Mouse (Mus musculus) CH12.LX (cell line): ENCODE results near the gene Il4i1.

Source experiments
- CTCF ChIP-seq, 2 experiments: IDR thresholded peaks in 1 of 2; conservative IDR thresholded peaks in 1 of 2; 2 replicates each; pipeline ENCODE4 v1.5.1; 2011 to 2012; ENCODE audit warnings: low read depth in 2 of 2, low read length in 2 of 2, improper control_type of control experiment in 1 of 2, inconsistent platforms in 1 of 2, mild to moderate bottlenecking in 1 of 2, moderate library complexity in 1 of 2
- MAX ChIP-seq: IDR thresholded peaks from 2 replicates; pipeline ENCODE4 v1.6.1; 2011; ENCODE audit warnings: low read length, improper control_type of control experiment
- NRF1 ChIP-seq: IDR thresholded peaks from 2 replicates; pipeline ENCODE4 v1.6.1; 2014; ENCODE audit warnings: low read depth, mild to moderate bottlenecking, inconsistent platforms, low read length, improper control_type of control experiment, moderate library complexity
- POLR2A ChIP-seq: IDR thresholded peaks from 2 replicates; pipeline ENCODE4 v1.6.1; 2011; ENCODE audit warnings: low read depth, mild to moderate bottlenecking, improper control_type of control experiment, low read length
- TBP ChIP-seq: conservative IDR thresholded peaks from 2 replicates; pipeline ENCODE4 v1.6.1; 2011; ENCODE audit warnings: low read depth, low read length, improper control_type of control experiment
- TCF12 ChIP-seq: IDR thresholded peaks from 2 replicates; pipeline ENCODE4 v1.6.1; 2014; ENCODE audit warnings: low read depth, mild to moderate bottlenecking, inconsistent platforms, low read length, improper control_type of control experiment

GRCm38 (mm10) chr7:44819863-44820262, 3.7 kb downstream of the Il4i1 start:
- TF ChIP-seq POLR2A (no peak; the same call in 1 of the 2 replicates), TBP (no peak), NRF1 (no peak), CTCF (conservative IDR thresholded peaks at IDR 0.05 in 1 of 2, IDR thresholded peaks at IDR 0.05 in 1 of 2; ENCODE audit: low read depth in 2 of 2, low read length in 2 of 2) (no peak), TCF12 (no peak), MAX (peak; percentile 61; the same call in 1 of the 2 replicates)
